Mouse (Mus musculus) MEL (cell line): ENCODE measurements around the gene Mnx1.

Experiments
- BHLHE40 ChIP-seq: IDR thresholded peaks from 2 replicates; pipeline ENCODE4 v1.6.1; 2012; ENCODE audit warnings: low read depth, mild to moderate bottlenecking, inconsistent platforms, low read length, improper control_type of control experiment, borderline replicate concordance
- CTCF ChIP-seq, 3 experiments: IDR thresholded peaks in 2 of 3; conservative IDR thresholded peaks in 1 of 3; 2 replicates each; pipeline ENCODE4 v1.5.1; 2011 to 2012; ENCODE audit warnings: low read length in 3 of 3, low read depth in 2 of 3, mild to moderate bottlenecking in 2 of 3, improper control_type of control experiment in 1 of 3, inconsistent platforms in 1 of 3, mixed read lengths in 1 of 3, moderate library complexity in 1 of 3; ENCODE audit not compliant: control insufficient read depth in 1 of 3, insufficient read depth in 1 of 3, poor library complexity in 1 of 3, severe bottlenecking in 1 of 3
- ELF1 ChIP-seq: IDR thresholded peaks from 2 replicates; pipeline ENCODE4 v1.6.1; 2014; ENCODE audit warnings: low read depth, mild to moderate bottlenecking, inconsistent platforms, low read length, improper control_type of control experiment, moderate library complexity
- EP300 ChIP-seq, 2 experiments: IDR thresholded peaks; 2 replicates each; pipeline ENCODE4 v1.6.1; 2011; ENCODE audit warnings: improper control_type of control experiment in 2 of 2, low read length in 2 of 2, low read depth in 1 of 2, mild to moderate bottlenecking in 1 of 2
- GATA1 ChIP-seq: IDR thresholded peaks from 2 replicates; pipeline ENCODE4 v1.6.1; 2011; ENCODE audit warnings: low read depth, low read length, improper control_type of control experiment
- MAX ChIP-seq: IDR thresholded peaks from 2 replicates; pipeline ENCODE4 v1.6.1; 2011; ENCODE audit warnings: low read length, improper control_type of control experiment
- POLR2A ChIP-seq, 2 experiments: IDR thresholded peaks; 2 replicates each; pipeline ENCODE4 v1.6.1; 2011 to 2012; ENCODE audit warnings: low read length in 2 of 2, mild to moderate bottlenecking in 2 of 2, control low read depth in 1 of 2, improper control_type of control experiment in 1 of 2, low read depth in 1 of 2, moderate library complexity in 1 of 2; ENCODE audit not compliant: control insufficient read depth in 1 of 2, insufficient read depth in 1 of 2, poor library complexity in 1 of 2
- RAD21 ChIP-seq: IDR thresholded peaks from 2 replicates; pipeline ENCODE4 v1.6.1; 2011; ENCODE audit warnings: mild to moderate bottlenecking, low read depth, low read length, improper control_type of control experiment
- RCOR1 ChIP-seq: IDR thresholded peaks from 2 replicates; pipeline ENCODE4 v1.6.1; 2012; ENCODE audit warnings: low read depth, mild to moderate bottlenecking, inconsistent platforms, low read length, improper control_type of control experiment
- UBTF ChIP-seq: IDR thresholded peaks from 2 replicates; pipeline ENCODE4 v1.6.1; 2012; ENCODE audit warnings: low read depth, mild to moderate bottlenecking, inconsistent platforms, low read length, improper control_type of control experiment, moderate library complexity, borderline replicate concordance; ENCODE audit not compliant: insufficient read depth
- ZKSCAN1 ChIP-seq: IDR thresholded peaks from 2 replicates; pipeline ENCODE4 v1.6.1; 2012; ENCODE audit warnings: low read depth, mild to moderate bottlenecking, inconsistent platforms, low read length, improper control_type of control experiment, moderate library complexity

- no peak for TF ChIP-seq UBTF
- TF ChIP-seq BHLHE40 = no peak
- TF ChIP-seq EP300 (IDR thresholded peaks at IDR 0.05; ENCODE audit: low read depth in 1 of 2, low read length in 2 of 2) = no peak
- no peak for TF ChIP-seq MAX
- TF ChIP-seq RAD21 = no peak
- no peak for TF ChIP-seq RCOR1
- no peak for TF ChIP-seq CTCF (IDR thresholded peaks at IDR 0.05 in 2 of 3, conservative IDR thresholded peaks at IDR 0.05 in 1 of 3; ENCODE audit: control insufficient read depth in 1 of 3, insufficient read depth in 1 of 3, low read depth in 2 of 3, low read length in 3 of 3, poor library complexity in 1 of 3, severe bottlenecking in 1 of 3)
- TF ChIP-seq POLR2A (IDR thresholded peaks at IDR 0.05; ENCODE audit: control insufficient read depth in 1 of 2, insufficient read depth in 1 of 2, low read depth in 1 of 2, low read length in 2 of 2, poor library complexity in 1 of 2) = no peak
- TF ChIP-seq GATA1 = no peak
- TF ChIP-seq ELF1 = no peak
- no peak for TF ChIP-seq ZKSCAN1
Measured at GRCm38 (mm10) chr5:29470271-29470670, 8.0 kb downstream of the Mnx1 start.
